Mouse (Mus musculus) megakaryocyte, embryonic 14.5 days (primary cell): ENCODE results near the gene Fastkd2.

Source experiments
- FLI1 ChIP-seq: IDR thresholded peaks from 2 replicates; pipeline ENCODE4 v1.6.1; 2012; ENCODE audit warnings: low read length, inconsistent platforms, mixed read lengths
- GATA1 ChIP-seq: IDR thresholded peaks from 3 replicates; pipeline ENCODE4 v1.6.1; 2012; ENCODE audit warnings: mixed read lengths, low read length, inconsistent platforms, borderline replicate concordance

- no peak for TF ChIP-seq GATA1
- TF ChIP-seq FLI1 = no peak
Measured at GRCm38 (mm10) chr1:63729796-63730195, 618 bp upstream of the Fastkd2 start.
